Mouse (Mus musculus): ENCODE measurements around the gene Adgrg4. TPM values are rescaled to one million over a fixed set of nuclear protein-coding genes. Genes with fewer than 3 reads are reported as not detected.
A peak's percentile ranks its signal among the peaks of the same experiment; 100 is the strongest.

Gene Adgrg4
- total RNA-seq (2021): not detected
- long read RNA-seq, experiment 1: 0 reads
- long read RNA-seq, experiment 2: 0 reads

- DNase-seq: no peak
These were observed at the start of gene Adgrg4 for GRCm38 (mm10) chrX:56869863-56870262. Gene Adgrg4 (plus strand): TSS chrX:56870163.

GRCm38 (mm10) chrX:56821765-56822603 lies 48.0 kb upstream of the Adgrg4 start, which contains the start of gene Map7d3:
Gene Map7d3 (minus strand): TSS chrX:56822326.
- peak; percentile 11 for DNase-seq

GRCm38 (mm10) chrX:56827492-56827891 lies 42.5 kb upstream of the Adgrg4 start:
- DNase-seq: no peak

- no peak for DNase-seq
These were observed 34.1 kb upstream of the Adgrg4 start for GRCm38 (mm10) chrX:56835842-56836241.

- DNase-seq: peak; percentile 6
These were observed 30.6 kb upstream of the Adgrg4 start for GRCm38 (mm10) chrX:56839369-56839768.

GRCm38 (mm10) chrX:56841255-56841654 lies 28.7 kb upstream of the Adgrg4 start:
- no peak for DNase-seq

GRCm38 (mm10) chrX:57012891-57013290 lies 142.9 kb downstream of the Adgrg4 start:
- DNase-seq: no peak

- DNase-seq: no peak
These were observed 172.8 kb downstream of the Adgrg4 start, which contains the start of gene Brs3 for GRCm38 (mm10) chrX:57042774-57043173. Gene Brs3 (plus strand): TSS chrX:57043074.

- no peak for DNase-seq
These were observed 173.9 kb downstream of the Adgrg4 start for GRCm38 (mm10) chrX:57043869-57044268.

Other genes with a start within 250 kb of the Adgrg4 start
- gene Fhl1, start 138.4 kb upstream of the Adgrg4 start, total RNA-seq (2021): 1,000 to 10,000 TPM; 1,223 to 1,283 TPM
- gene Map7d3, start 47.8 kb upstream of the Adgrg4 start, total RNA-seq (2021): 1 to 10 TPM in 1 of 2 experiments, under 1 TPM in 1; 0.99 to 1.6 TPM
- not detected for gene Brs3, start 172.9 kb downstream of the Adgrg4 start, total RNA-seq (2021)
- gene Htatsf1, start 183.4 kb downstream of the Adgrg4 start, total RNA-seq (2021): 10 to 100 TPM; 57.7 to 63.8 TPM
- not detected for gene Vgll1, start 217.9 kb downstream of the Adgrg4 start, total RNA-seq (2021)

All from gastrocnemius, postnatal 10 days (tissue).